Mouse (Mus musculus) small intestine, adult 2 months (tissue): ENCODE measurements around the gene Rfng. TPM values are rescaled to one million over a fixed set of nuclear protein-coding genes. Genes with fewer than 3 reads are reported as not detected.

ENCODE experiments used
- H3K27ac ChIP-seq: fragments of 200-500 bp; 2 replicates; pipeline ENCODE4 v1.5.1; 2012; ENCODE audit warnings: low read depth, low read length, control low read depth, inconsistent platforms; ENCODE audit not compliant: insufficient read depth
- H3K27me3 ChIP-seq: fragments of 200-500 bp; 2 replicates; pipeline ENCODE4 v1.6.1; 2012; ENCODE audit warnings: mild to moderate bottlenecking, moderate library complexity, low read length, inconsistent platforms; ENCODE audit not compliant: control insufficient read depth, insufficient read depth
- H3K36me3 ChIP-seq: fragments of 200-500 bp; 2 replicates; pipeline ENCODE4 v1.6.1; 2012; ENCODE audit warnings: mild to moderate bottlenecking, low read length, control low read depth, inconsistent platforms; ENCODE audit not compliant: control insufficient read depth, insufficient read depth
- H3K4me1 ChIP-seq: fragments of 200-500 bp; 2 replicates; pipeline ENCODE4 v1.6.1; 2012; ENCODE audit warnings: low read length, inconsistent platforms, mixed read lengths; ENCODE audit not compliant: control insufficient read depth, insufficient read depth, insufficient read length
- H3K4me3 ChIP-seq: fragments of 200-500 bp; 2 replicates; pipeline ENCODE4 v1.5.1; 2012; ENCODE audit warnings: low read depth, mild to moderate bottlenecking, control low read depth, inconsistent platforms, low read length, moderate library complexity
- CTCF ChIP-seq: fragments of 200-500 bp; IDR thresholded peaks from 2 replicates; pipeline ENCODE4 v1.5.1; 2012; ENCODE audit warnings: low read depth, mild to moderate bottlenecking, control low read depth, inconsistent platforms, low read length, moderate library complexity, mixed read lengths; ENCODE audit not compliant: insufficient replicate concordance, insufficient read length; ENCODE audit errors: extremely low read depth
- POLR2A ChIP-seq: fragments of 200-500 bp; IDR thresholded peaks from 2 replicates; pipeline ENCODE4 v1.6.1; 2012; ENCODE audit warnings: low read depth, mild to moderate bottlenecking, control low read depth, inconsistent platforms, low read length, moderate library complexity
- whole genome bisulfite sequencing: fragments of 180-500 bp; shearing (Covaris S2); methylation state at CpG from one replicate; pipeline ENCODE4 v1.1.7; 2018; 5-methylcytosine and 5-hydroxymethylcytosine counted together
- polyA plus RNA-seq: library from polyadenylated mRNA; depleted of rRNA; stranded (reverse); fragments of >200 nt; gene quantifications from 2 replicates; pipeline ENCODE4 v1.2.3, GENCODE M21; 2012

The Rfng gene
- polyA plus RNA-seq, 1 experiment: 90.5 TPM

GRCm38 (mm10) chr11:120822321-120822720 is 38.3 kb upstream of the Rfng start:
- 36% methylated on average over 4 of the region's 4 CpGs for WGBS
- H3K36me3 ChIP-seq: peaks cover 32% of the 10 kb centered on the region
- H3K27ac ChIP-seq: no peak overlapping the region

GRCm38 (mm10) chr11:120821076-120821922 is 37.3 kb upstream of the Rfng start:
- Histone ChIP-seq H3K27me3 (no peaks in the 10 kb centered on the region), H3K27ac (no peak overlapping the region), H3K4me1 (peaks cover 14% of the 10 kb centered on the region), H3K4me3 (no peak overlapping the region), H3K36me3 (peaks cover 41% of the 10 kb centered on the region)
- TF ChIP-seq POLR2A: no peak
- TF ChIP-seq CTCF: no peak
- WGBS: 64% methylated on average over 14 of the region's 14 CpGs

More at GRCm38 (mm10) chr11:120822321-120822720, 38.3 kb upstream of the Rfng start:
- TF ChIP-seq CTCF: no peak
- no peak for TF ChIP-seq POLR2A
- no peaks in the 10 kb centered on the region for H3K27me3 ChIP-seq
- peaks cover 14% of the 10 kb centered on the region for H3K4me1 ChIP-seq
- peak overlapping the region; percentile 84 for H3K4me3 ChIP-seq

- Histone ChIP-seq H3K4me3 (no peak overlapping the region), H3K4me1 (peaks cover 14% of the 10 kb centered on the region), H3K27me3 (no peaks in the 10 kb centered on the region), H3K27ac (no peak overlapping the region), H3K36me3 (peaks cover 48% of the 10 kb centered on the region)
- no peak for TF ChIP-seq CTCF
- TF ChIP-seq POLR2A: no peak
- 92% methylated on average over 14 of the region's 14 CpGs for WGBS
These were observed 36.5 kb upstream of the Rfng start for GRCm38 (mm10) chr11:120820546-120820945.

- H3K4me1 ChIP-seq: peaks cover 14% of the 10 kb centered on the region
- H3K36me3 ChIP-seq: peaks cover 58% of the 10 kb centered on the region
- H3K4me3 ChIP-seq: no peak overlapping the region
- H3K27ac ChIP-seq: no peak overlapping the region
- H3K27me3 ChIP-seq: no peaks in the 10 kb centered on the region
- no peak for TF ChIP-seq POLR2A
- TF ChIP-seq CTCF: no peak
- 94% methylated on average over 6 of the region's 6 CpGs for WGBS
These were observed 35.5 kb upstream of the Rfng start for GRCm38 (mm10) chr11:120819556-120819955.

GRCm38 (mm10) chr11:120818251-120818650 is 34.2 kb upstream of the Rfng start:
- 95% methylated on average over 13 of the region's 13 CpGs for WGBS

GRCm38 (mm10) chr11:120817358-120817757 is 33.4 kb upstream of the Rfng start:
- 97% methylated on average over 6 of the region's 6 CpGs for WGBS
- TF ChIP-seq CTCF: no peak

More at GRCm38 (mm10) chr11:120818251-120818650, 34.2 kb upstream of the Rfng start:
- Histone ChIP-seq H3K27ac (no peak overlapping the region), H3K27me3 (no peaks in the 10 kb centered on the region), H3K4me3 (no peak overlapping the region), H3K4me1 (peaks cover 14% of the 10 kb centered on the region), H3K36me3 (peaks cover 71% of the 10 kb centered on the region)
- TF ChIP-seq CTCF: no peak
- TF ChIP-seq POLR2A: no peak

GRCm38 (mm10) chr11:120812068-120812467 is 28.1 kb upstream of the Rfng start:
- 93% methylated on average over 16 of the region's 16 CpGs for WGBS
- Histone ChIP-seq H3K4me1 (no peaks in the 10 kb centered on the region), H3K27ac (no peak overlapping the region), H3K4me3 (no peak overlapping the region), H3K36me3 (peaks cover 96% of the 10 kb centered on the region), H3K27me3 (no peaks in the 10 kb centered on the region)
- TF ChIP-seq CTCF (no peak), POLR2A (no peak)

More at GRCm38 (mm10) chr11:120817358-120817757, 33.4 kb upstream of the Rfng start:
- no peak overlapping the region for H3K27ac ChIP-seq
- H3K4me1 ChIP-seq: peaks cover 5% of the 10 kb centered on the region; the same call in 1 of the 2 replicates
- H3K27me3 ChIP-seq: no peaks in the 10 kb centered on the region
- H3K36me3 ChIP-seq: peaks cover 78% of the 10 kb centered on the region
- no peak overlapping the region for H3K4me3 ChIP-seq
